Mouse (Mus musculus): ENCODE measurements around the gene Nr1d1. TPM values are rescaled to one million over a fixed set of nuclear protein-coding genes. Genes with fewer than 3 reads are reported as not detected.

Nr1d1 gene
- 10 to 100 TPM; 21.6 to 27.8 TPM for total RNA-seq (2023)

GRCm38 (mm10) chr11:98774582-98775347 lies at the start of gene Nr1d1:
Nr1d1 (minus strand) TSS chr11:98775333.

GRCm38 (mm10) chr11:98804605-98805004 lies 29.5 kb upstream of the Nr1d1 start, which contains the start of gene Casc3:
Casc3 (plus strand) TSS chr11:98804905.

GRCm38 (mm10) chr11:98795015-98795713 lies 20.0 kb upstream of the Nr1d1 start, which contains the start of gene Msl1:
Msl1 (plus strand) TSS chr11:98795516.

GRCm38 (mm10) chr11:98740393-98741050 lies 34.6 kb downstream of the Nr1d1 start, which contains the start of gene Thra:
Thra (plus strand) TSS chr11:98740638.

GRCm38 (mm10) chr11:98729119-98729588 lies 46.0 kb downstream of the Nr1d1 start, which contains the start of gene Med24:
Med24 (minus strand) TSS chr11:98729435.

Other genes starting within 250 kb of the Nr1d1 start
- gene Ikzf3, start 229.3 kb downstream of the Nr1d1 start, total RNA-seq (2023), result 10 to 100 TPM; 19.1 to 27.8 TPM
- 1 to 10 TPM in 1 of 2 experiments, not detected in 1; 3.4 TPM for gene Zpbp2, start 224.2 kb downstream of the Nr1d1 start, total RNA-seq (2023)
- gene Ormdl3, start 188.0 kb downstream of the Nr1d1 start, total RNA-seq (2023), result 10 to 100 TPM; 10.9 to 11.8 TPM
- not detected for gene Lrrc3c, start 177.0 kb downstream of the Nr1d1 start, total RNA-seq (2023)
- gene Gm12355, start 149.7 kb downstream of the Nr1d1 start, total RNA-seq (2023), result 10 to 100 TPM; 15.7 to 17.2 TPM
- not detected for gene Gsdma3, start 149.0 kb downstream of the Nr1d1 start, total RNA-seq (2023)
- not detected for gene Gsdma2, start 128.6 kb downstream of the Nr1d1 start, total RNA-seq (2023)
- gene Gsdma, start 111.0 kb downstream of the Nr1d1 start, total RNA-seq (2023), result under 1 TPM in 1 of 2 experiments, not detected in 1; 0.24 TPM
- 10 to 100 TPM; 55.3 to 60.4 TPM for gene Psmd3, start 92.8 kb downstream of the Nr1d1 start, total RNA-seq (2023)
- gene Csf3, start 74.1 kb downstream of the Nr1d1 start, total RNA-seq (2023), result not detected
- gene Med24, start 45.9 kb downstream of the Nr1d1 start, total RNA-seq (2023), result 10 to 100 TPM; 42.8 to 50.5 TPM
- 10 to 100 TPM; 17.9 to 20.1 TPM for gene Thra, start 34.7 kb downstream of the Nr1d1 start, total RNA-seq (2023)
- 100 to 1,000 TPM; 121 to 126 TPM for gene Msl1, start 20.2 kb upstream of the Nr1d1 start, total RNA-seq (2023)
- gene Casc3, start 29.6 kb upstream of the Nr1d1 start, total RNA-seq (2023), result 10 to 100 TPM; 78.5 to 94.7 TPM
- under 1 TPM; 0.33 to 0.50 TPM for gene Rapgefl1, start 61.5 kb upstream of the Nr1d1 start, total RNA-seq (2023)
- 10 to 100 TPM; 31.9 to 44.6 TPM for gene Wipf2, start 88.3 kb upstream of the Nr1d1 start, total RNA-seq (2023)
- gene Cdc6, start 132.5 kb upstream of the Nr1d1 start, total RNA-seq (2023), result under 1 TPM; 0.73 to 0.91 TPM
- 100 to 1,000 TPM; 289 to 293 TPM for gene Rara, start 152.5 kb upstream of the Nr1d1 start, total RNA-seq (2023)
- gene Gjd3, start 207.7 kb upstream of the Nr1d1 start, total RNA-seq (2023), result not detected
- gene Top2a, start 248.9 kb upstream of the Nr1d1 start, total RNA-seq (2023), result 10 to 100 TPM in 1 of 2 experiments, 1 to 10 TPM in 1; 6.4 to 11.1 TPM

Measured in monocyte, adult 59 days (primary cell).